Mouse (Mus musculus) lung, postnatal 36 days (tissue): ENCODE measurements around the gene Gm20834.
"Not testable (repeated sequence)": the region's sequence is repeated elsewhere in the genome, so short reads cannot be mapped to it uniquely, and the experiment has no call there.

Experiments
- DNase-seq: peaks from one replicate; pipeline ENCODE4 v3.0.0; 2022; ENCODE audit warnings: mixed read lengths

The Gm20834 gene

GRCm38 (mm10) chrY:10324489-10324888, at the start of gene Gm20834:
TSS of gene Gm20834 (minus strand) at chrY:10324589.
- DNase-seq: not testable (repeated sequence)
